In genomic region chr2:115822361-115822760, GRCm38 (mm10) we compare ENCODE assay signal across 19 mouse cellular contexts.
DNase-seq lines count a peak whose midpoint lies in the region; TF ChIP-seq lines count a peak whose summit lies in the region.
"Had no signal": no experiment of that assay in that cellular context is flagged by ENCODE, and none has a peak within 500 bp of the region (broad histone marks: within the 10 kb centered on the region; RNA-seq: fewer than 3 reads in every experiment).

No protein-coding gene starts in this region.

- intact Hi-C loops in gastrocnemius, adult 2 months (cut with DNase I) = no loop called here

- no peaks in the 10 kb centered on the region; the same call in 1 of the 2 replicates for H3K4me1 ChIP-seq in cortical plate, adult 2 months (ENCODE audit: control insufficient read depth, insufficient read depth, low read length)
- H3K4me1 ChIP-seq: embryonic facial prominence, embryonic 15.5 days; heart, embryonic 10.5 days; midbrain, embryonic 13.5 days had no signal

- TF ChIP-seq CTCF in cortical plate, adult 2 months (IDR thresholded peaks at IDR 0.05; ENCODE audit: extremely low read depth, insufficient read depth, low read length) = no peak
- no peak for TF ChIP-seq CTCF in gastrocnemius, adult 2 months (IDR thresholded peaks at IDR 0.05)

- TF ChIP-seq POLR2A in cortical plate, adult 2 months (IDR thresholded peaks at IDR 0.05; ENCODE audit: extremely low read depth, insufficient read depth, low read length) = no peak

- peak overlapping the region; percentile 85 for H3K27ac ChIP-seq in cortical plate, adult 2 months (ENCODE audit: insufficient read depth, low read length)
- H3K27ac ChIP-seq in gastrocnemius, adult 2 months = no peak overlapping the region
- H3K27ac ChIP-seq: embryonic facial prominence, embryonic 15.5 days; heart, embryonic 10.5 days; macrophage; midbrain, embryonic 13.5 days had no signal

- no peak overlapping the region for H3K4me3 ChIP-seq in cortical plate, adult 2 months (ENCODE audit: insufficient read depth, low read length)
- no peak overlapping the region for H3K4me3 ChIP-seq in gastrocnemius, adult 2 months
- H3K4me3 ChIP-seq: embryonic facial prominence, embryonic 15.5 days; heart, embryonic 10.5 days; midbrain, embryonic 13.5 days; myocyte had no signal

- DNase-seq in frontal cortex, adult 2 months (ENCODE audit: extremely low spot score in 1 of 2, low spot score in 1 of 2) = peak; percentile 67 to 72
- DNase-seq in left cerebral cortex, adult 18-20 months (ENCODE audit: low spot score in 2 of 2) = peak; percentile 43 to 62
- peak; percentile 35 to 53 for DNase-seq in right cerebral cortex, postnatal 10 days (ENCODE audit: low spot score in 2 of 2)
- no peak for DNase-seq in retina, embryonic 14.5 days (ENCODE audit: low spot score)
- DNase-seq in spleen, adult 12 weeks (ENCODE audit: low spot score) = no peak
- no peak for DNase-seq in gastrocnemius, adult 2 months
- DNase-seq: adrenal gland, postnatal 10 days; cerebellum, adult 8-10 months; gastrocnemius, postnatal 14 days; heart, postnatal 36 days; kidney, adult 11 months; kidney, postnatal 25 days; liver, postnatal 0 days had no signal

Comparison
In these comparisons a context has a peak if more than half of its experiments do, and no peak if none do; other contexts are left out.
1. DNase-seq: peak in frontal cortex, adult 2 months (2 of 2), left cerebral cortex, adult 18-20 months (2 of 2) and right cerebral cortex, postnatal 10 days (2 of 2); none in retina, embryonic 14.5 days (single experiment), spleen, adult 12 weeks (single experiment) and gastrocnemius, adult 2 months (single experiment).